Mouse (Mus musculus): Measurements from ENCODE around the gene Mllt3.

- no peak for TF ChIP-seq CTCF (IDR thresholded peaks at IDR 0.05; ENCODE audit: low read depth, low read length)
- TF ChIP-seq POLR2A (IDR thresholded peaks at IDR 0.05; ENCODE audit: extremely low read depth, insufficient read depth, low read length): no peak
Measured at GRCm38 (mm10) chr4:87953736-87954135, 79.4 kb downstream of the Mllt3 start.

Measured in liver, adult 2 months (tissue).